Mouse (Mus musculus) limb, embryonic 10.5 days (tissue): ENCODE results near the gene Apol7e. TPM values are rescaled to one million over a fixed set of nuclear protein-coding genes. Genes with fewer than 3 reads are reported as not detected.
"Not testable (repeated sequence)": the region's sequence is repeated elsewhere in the genome, so short reads cannot be mapped to it uniquely, and the experiment has no call there.

ENCODE experiments used
- DNase-seq: peaks from one replicate; pipeline ENCODE4 v3.0.0-alpha.2; 2017; ENCODE audit warnings: low spot score
- H3K27ac ChIP-seq: fragments of 300-500 bp; sonication (generic); 2 replicates; pipeline ENCODE4 v1.5.1; 2016; ENCODE audit warnings: mild to moderate bottlenecking
- H3K27me3 ChIP-seq: fragments of 300-500 bp; sonication (generic); 2 replicates; pipeline ENCODE4 v1.6.1; 2016; ENCODE audit warnings: low read depth, mild to moderate bottlenecking; ENCODE audit not compliant: poor library complexity, severe bottlenecking
- H3K36me3 ChIP-seq: fragments of 300-500 bp; sonication (generic); 2 replicates; pipeline ENCODE4 v1.6.1; 2016; ENCODE audit warnings: mild to moderate bottlenecking, moderate library complexity
- H3K4me1 ChIP-seq: fragments of 300-500 bp; sonication (generic); 2 replicates; pipeline ENCODE4 v1.6.1; 2016
- H3K4me3 ChIP-seq: fragments of 300-500 bp; sonication (generic); 2 replicates; pipeline ENCODE4 v1.5.1; 2016; ENCODE audit warnings: mild to moderate bottlenecking, moderate library complexity
- H3K9me3 ChIP-seq: fragments of 300-500 bp; sonication (generic); replicated peaks from 2 replicates; pipeline ENCODE4 v1.6.1; 2016; ENCODE audit warnings: mild to moderate bottlenecking
- WGBS: fragments of 180-500 bp; shearing (Covaris S2); methylation state at CpG from one replicate; pipeline ENCODE4 v1.1.7; 2016; 5-methylcytosine and 5-hydroxymethylcytosine counted together
- polyA plus RNA-seq: library from polyadenylated mRNA; unstranded; fragments of >200 nt; fragmentation: Nextera tagmentation; extraction: Ambion mirVana; gene quantifications from 2 replicates; pipeline ENCODE4 v1.2.1, GENCODE M21; 2016

The Apol7e gene
- polyA plus RNA-seq, 1 experiment from 2014 or later = not detected

DNA sequence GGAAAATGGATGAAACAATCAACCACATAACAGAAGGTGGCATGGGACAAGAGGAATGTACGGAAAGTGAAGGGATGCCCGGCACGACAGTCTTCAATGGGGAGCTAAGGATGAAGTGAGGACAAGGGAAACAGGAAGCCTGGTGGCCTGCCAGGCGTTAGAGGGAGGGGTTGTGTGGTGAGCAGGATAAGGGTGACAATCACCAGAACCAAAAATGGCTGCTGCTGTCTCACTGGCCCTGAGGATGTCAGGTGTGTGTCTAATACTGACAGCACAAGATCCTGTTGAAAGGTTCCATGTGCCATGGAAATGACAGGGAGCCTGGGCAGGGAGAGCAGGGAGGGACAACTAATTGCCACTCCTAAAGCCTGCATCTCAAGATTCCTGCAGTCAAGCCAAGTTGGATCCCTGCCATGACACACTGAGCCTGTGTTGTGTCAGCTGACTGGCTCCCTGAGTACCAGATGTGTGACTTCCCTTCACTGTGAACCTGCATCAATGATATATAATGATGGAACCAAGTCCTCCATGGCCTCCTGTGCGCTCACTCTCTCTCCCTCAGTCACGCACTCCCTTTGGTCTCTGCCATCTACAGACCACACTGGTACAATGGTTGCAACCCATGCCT, 26.9 kb downstream of the Apol7e start:
- H3K9me3 ChIP-seq, H3K4me1 ChIP-seq, H3K36me3 ChIP-seq, DNase-seq, H3K27ac ChIP-seq, H3K27me3 ChIP-seq, H3K4me3 ChIP-seq: not testable (repeated sequence)
- WGBS = 82% methylated on average over 6 of the region's 6 CpGs

DNA sequence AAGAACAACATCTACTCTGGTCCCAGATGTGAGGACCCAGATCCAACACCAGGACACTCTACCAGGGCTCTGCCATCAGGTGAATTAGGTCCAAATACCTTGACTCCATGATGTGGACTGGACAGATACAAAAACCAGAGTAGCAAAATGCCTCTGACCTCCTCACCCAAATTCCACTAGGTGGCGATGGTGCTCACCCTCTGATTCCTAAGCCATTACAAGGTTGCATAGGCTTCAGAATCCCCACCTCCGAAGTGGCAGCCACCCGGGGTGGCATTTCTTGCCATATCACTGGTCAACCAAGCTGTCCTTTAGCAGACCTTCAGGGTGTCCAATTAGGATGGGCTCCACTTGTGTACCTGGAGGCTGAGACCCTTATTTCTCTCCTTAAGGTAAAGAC, 28.5 kb downstream of the Apol7e start:
- H3K4me1 ChIP-seq, H3K27ac ChIP-seq, H3K27me3 ChIP-seq, DNase-seq, H3K4me3 ChIP-seq, H3K9me3 ChIP-seq, H3K36me3 ChIP-seq: not testable (repeated sequence)
- 19% methylated on average over 3 of the region's 3 CpGs for WGBS

- not testable (repeated sequence) for H3K36me3 ChIP-seq, H3K4me3 ChIP-seq, H3K27ac ChIP-seq, DNase-seq, H3K9me3 ChIP-seq, H3K4me1 ChIP-seq, H3K27me3 ChIP-seq
- WGBS = 89% methylated on average over 3 of the region's 3 CpGs
Observed at GRCm38 (mm10) chr15:77727745-77728144, 29.1 kb downstream of the Apol7e start.

DNA sequence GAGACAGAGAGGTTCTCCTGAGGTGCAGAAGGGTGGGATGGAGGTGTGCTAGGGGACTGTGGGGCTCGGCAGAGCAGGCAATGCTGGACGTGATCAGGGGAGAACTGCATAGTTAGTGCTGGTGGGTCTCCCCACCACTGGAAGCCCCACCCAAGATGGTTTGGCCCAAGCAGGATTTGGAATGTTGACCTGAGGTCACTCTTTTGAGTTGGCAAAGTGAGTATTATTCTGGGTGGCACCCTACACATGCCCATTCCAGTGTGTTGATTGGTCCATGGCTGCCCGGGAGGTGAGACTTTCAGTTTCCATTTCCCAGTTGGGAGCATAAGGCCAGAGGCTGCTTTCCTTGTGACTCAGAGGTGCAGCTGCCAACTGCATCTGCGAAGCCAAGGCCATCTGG, 30.1 kb downstream of the Apol7e start, which contains the start of gene Apol9b:
TSS of gene Apol9b (plus strand) at position 301 of the 400 bp plus-strand sequence.
- not testable (repeated sequence) for H3K4me3 ChIP-seq, H3K9me3 ChIP-seq, DNase-seq, H3K4me1 ChIP-seq, H3K27me3 ChIP-seq, H3K36me3 ChIP-seq, H3K27ac ChIP-seq
- 91% methylated on average over 1 of the region's 4 CpGs for WGBS

DNA sequence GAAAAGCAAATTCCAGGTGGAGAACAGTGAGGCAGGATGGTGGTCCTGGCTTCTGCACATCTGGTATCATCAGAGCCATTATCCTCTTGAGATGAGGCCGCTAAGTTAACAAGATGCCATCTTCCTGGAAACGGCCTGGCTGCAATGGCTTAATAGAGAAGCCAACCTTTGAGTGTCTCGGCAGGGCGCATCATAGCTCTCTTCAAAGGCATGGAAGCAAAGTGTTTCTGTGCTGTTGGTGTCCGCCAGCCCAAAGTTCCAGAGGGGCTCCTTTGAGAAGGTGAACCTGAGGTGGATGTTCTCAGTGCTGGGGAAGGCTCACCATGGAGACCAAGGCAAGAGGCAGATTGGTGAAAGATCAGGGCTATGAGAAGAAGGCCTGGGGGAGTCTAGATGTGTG, 32.9 kb downstream of the Apol7e start:
- WGBS = 87% methylated on average over 5 of the region's 5 CpGs
- Histone ChIP-seq H3K9me3 (no peaks in the 10 kb centered on the region), H3K27me3 (no peaks in the 10 kb centered on the region), H3K27ac (no peak overlapping the region), H3K4me1 (no peaks in the 10 kb centered on the region), H3K4me3 (no peak overlapping the region), H3K36me3 (no peaks in the 10 kb centered on the region)
- DNase-seq = no peak

DNA sequence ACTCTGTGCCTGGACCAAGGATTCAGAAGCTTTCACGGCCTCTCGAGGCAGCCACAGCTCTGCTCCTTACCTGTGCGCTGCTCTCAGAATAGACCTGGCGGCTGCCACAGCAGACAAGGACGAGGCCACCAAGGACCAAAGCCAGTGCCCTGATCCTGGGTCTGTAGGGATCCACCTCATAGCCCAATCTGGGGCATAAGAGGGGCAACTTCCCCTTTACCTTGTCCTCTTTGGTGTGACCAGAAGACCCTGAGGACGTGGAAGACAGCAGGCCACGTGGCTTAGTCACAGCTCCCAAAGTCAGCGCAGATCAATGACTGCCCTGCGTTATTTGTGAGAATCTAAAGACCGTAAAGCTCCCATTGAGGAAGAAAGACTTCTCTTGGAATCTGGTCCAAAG, 34.2 kb downstream of the Apol7e start:
- 70% methylated on average over 10 of the region's 10 CpGs for WGBS
- H3K36me3 ChIP-seq, H3K4me3 ChIP-seq, H3K27me3 ChIP-seq, H3K27ac ChIP-seq, H3K9me3 ChIP-seq, H3K4me1 ChIP-seq, DNase-seq: not testable (repeated sequence)

GRCm38 (mm10) chr15:77733380-77733779, 34.7 kb downstream of the Apol7e start:
- not testable (repeated sequence) for H3K27ac ChIP-seq, DNase-seq, H3K9me3 ChIP-seq, H3K4me1 ChIP-seq, H3K27me3 ChIP-seq, H3K36me3 ChIP-seq, H3K4me3 ChIP-seq
- WGBS = 84% methylated on average over 8 of the region's 8 CpGs

GRCm38 (mm10) chr15:77733903-77734302, 35.2 kb downstream of the Apol7e start:
- WGBS = 74% methylated on average over 4 of the region's 4 CpGs
- DNase-seq = not testable (repeated sequence)

GRCm38 (mm10) chr15:77740511-77741297, 42.0 kb downstream of the Apol7e start:
- H3K4me1 ChIP-seq = no peaks in the 10 kb centered on the region
- no peaks in the 10 kb centered on the region for H3K9me3 ChIP-seq
- no peak overlapping the region for H3K4me3 ChIP-seq
- no peak for DNase-seq
- no peaks in the 10 kb centered on the region for H3K36me3 ChIP-seq
- 76% methylated on average over 9 of the region's 9 CpGs for WGBS
- no peak overlapping the region for H3K27ac ChIP-seq
- H3K27me3 ChIP-seq = no peaks in the 10 kb centered on the region

More at GRCm38 (mm10) chr15:77733903-77734302, 35.2 kb downstream of the Apol7e start:
- H3K4me3 ChIP-seq, H3K9me3 ChIP-seq, H3K36me3 ChIP-seq, H3K27me3 ChIP-seq, H3K27ac ChIP-seq, H3K4me1 ChIP-seq: not testable (repeated sequence)

GRCm38 (mm10) chr15:77741556-77741955, 42.9 kb downstream of the Apol7e start:
- H3K27ac ChIP-seq = not testable (repeated sequence)
- WGBS = 91% methylated on average over 6 of the region's 6 CpGs

DNA sequence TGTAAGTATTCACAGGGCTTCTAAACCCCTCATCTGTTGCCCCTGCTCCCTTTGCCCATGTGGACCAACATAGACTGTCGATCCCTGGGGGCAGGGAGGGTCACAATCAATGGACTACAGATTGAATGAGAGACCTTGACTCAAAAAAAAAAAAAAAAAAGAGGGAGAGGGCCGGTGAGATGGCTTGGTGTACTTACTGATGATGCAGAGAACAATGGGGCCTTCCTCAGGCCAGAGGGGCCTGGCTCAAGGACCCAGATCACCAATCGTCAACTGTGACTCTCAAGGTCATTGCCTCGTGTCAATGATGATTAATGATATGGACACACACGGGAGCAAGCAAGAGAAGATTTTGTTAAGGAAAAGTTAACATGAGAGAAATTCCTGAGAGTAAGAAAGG, 46.0 kb downstream of the Apol7e start:
- Histone ChIP-seq H3K36me3 (no peaks in the 10 kb centered on the region), H3K4me1 (no peaks in the 10 kb centered on the region), H3K27me3 (no peaks in the 10 kb centered on the region; the same call in 1 of the 2 replicates), H3K9me3 (no peaks in the 10 kb centered on the region), H3K4me3 (no peak overlapping the region), H3K27ac (no peak overlapping the region)
- DNase-seq = no peak
- WGBS = 48% methylated on average over 5 of the region's 5 CpGs

More at GRCm38 (mm10) chr15:77741556-77741955, 42.9 kb downstream of the Apol7e start:
- not testable (repeated sequence) for H3K36me3 ChIP-seq, H3K27me3 ChIP-seq, H3K4me3 ChIP-seq, H3K4me1 ChIP-seq, DNase-seq, H3K9me3 ChIP-seq

DNA sequence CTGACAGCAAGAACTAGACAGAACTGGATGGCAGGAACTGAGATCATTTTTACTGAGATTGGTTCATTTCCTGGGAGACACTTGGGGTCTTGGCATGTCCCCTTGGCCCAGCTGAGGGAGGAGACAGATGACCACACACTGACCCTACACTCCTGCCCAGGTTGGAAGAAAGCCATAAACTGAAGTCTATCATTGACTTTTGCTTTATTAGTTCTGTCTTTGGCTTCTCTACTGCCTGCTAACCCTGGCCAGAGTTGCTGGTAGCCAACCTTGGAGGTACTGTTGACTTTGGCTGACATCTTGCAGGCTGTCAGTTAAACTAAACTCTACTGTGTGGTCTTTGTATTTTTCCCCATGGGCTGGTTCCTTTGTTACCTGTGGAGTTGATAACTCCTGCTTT, 46.4 kb downstream of the Apol7e start:
- Histone ChIP-seq H3K27ac (no peak overlapping the region), H3K9me3 (no peaks in the 10 kb centered on the region), H3K27me3 (no peaks in the 10 kb centered on the region; the same call in 1 of the 2 replicates), H3K4me1 (no peaks in the 10 kb centered on the region), H3K36me3 (no peaks in the 10 kb centered on the region), H3K4me3 (no peak overlapping the region)
- no peak for DNase-seq

DNA sequence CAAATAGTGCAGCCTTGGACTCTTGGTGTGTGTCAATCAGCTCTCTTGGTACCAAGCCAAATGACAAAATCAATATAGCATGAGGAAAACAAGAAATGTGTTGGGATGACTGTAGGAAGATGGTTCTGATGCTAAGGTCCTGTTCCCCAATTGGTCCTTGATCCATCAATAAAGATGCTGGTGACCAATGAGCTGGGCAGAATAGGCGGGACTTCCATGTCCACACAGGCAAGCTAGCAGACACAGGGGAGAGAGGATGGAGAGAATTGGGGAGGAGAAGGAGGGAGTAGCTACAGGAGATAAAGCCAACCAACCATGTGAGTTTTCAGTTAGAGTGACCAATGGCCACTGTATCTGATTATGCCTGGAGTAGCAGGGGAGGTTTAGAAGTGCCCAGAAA, 47.7 kb downstream of the Apol7e start:
- H3K4me1 ChIP-seq = no peaks in the 10 kb centered on the region
- H3K27me3 ChIP-seq = no peaks in the 10 kb centered on the region; the same call in 1 of the 2 replicates
- no peaks in the 10 kb centered on the region for H3K36me3 ChIP-seq
- WGBS = 100% methylated on average over 1 of the region's 1 CpGs
- H3K4me3 ChIP-seq = no peak overlapping the region
- H3K27ac ChIP-seq = no peak overlapping the region
- H3K9me3 ChIP-seq = no peaks in the 10 kb centered on the region
- no peak for DNase-seq
